Mouse (Mus musculus) megakaryocyte, embryonic 14.5 days (primary cell): ENCODE measurements at regions not wholly inside any gene's neighbourhood (a gene's known extent, or its start where the extent isn't known, plus 50 kb on each side); places are given as distances from the start of the nearest gene placed in this dataset.

Experiments
- FLI1 ChIP-seq: IDR thresholded peaks from 2 replicates; pipeline ENCODE4 v1.6.1; 2012; ENCODE audit warnings: low read length, inconsistent platforms, mixed read lengths
- GATA1 ChIP-seq: IDR thresholded peaks from 3 replicates; pipeline ENCODE4 v1.6.1; 2012; ENCODE audit warnings: mixed read lengths, low read length, inconsistent platforms, borderline replicate concordance

DNA sequence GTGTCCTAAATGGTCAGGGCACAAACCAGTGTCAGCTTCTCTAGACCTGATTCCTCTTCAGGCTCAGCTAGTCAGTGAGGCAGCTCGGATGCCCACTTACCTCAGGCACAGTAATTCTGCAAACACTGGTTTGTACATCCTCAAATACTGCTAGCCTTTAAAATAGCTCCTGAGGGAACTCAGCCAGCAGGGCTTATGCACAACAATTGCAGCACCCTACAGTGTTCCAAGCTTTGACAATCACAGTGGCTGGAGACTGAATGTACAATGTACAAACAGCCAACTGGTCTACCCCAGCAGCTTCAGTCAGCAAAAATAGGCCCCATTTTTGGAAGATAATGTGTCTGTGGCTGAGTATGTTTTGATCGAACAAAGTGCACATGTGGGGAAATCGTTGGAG, 129.6 kb downstream of the Rap2a start:
- TF ChIP-seq GATA1 (no peak), FLI1 (no peak)
